Mouse (Mus musculus) left cerebral cortex, adult 9 months (tissue): ENCODE results near the gene R3hdm4.
"Not testable (repeated sequence)": the region's sequence is repeated elsewhere in the genome, so short reads cannot be mapped to it uniquely, and the experiment has no call there.

ENCODE experiments used
- DNase-seq, 2 experiments: peaks; one replicate each; pipeline ENCODE4 v3.0.0; 2022; ENCODE audit warnings: low spot score in 2 of 2

The R3hdm4 gene

GRCm38 (mm10) chr10:79906712-79907111 lies 14.3 kb downstream of the R3hdm4 start:
- no peak for DNase-seq

- peak; percentile 79 to 92 for DNase-seq
Observed at GRCm38 (mm10) chr10:79900951-79901410, 20.0 kb downstream of the R3hdm4 start.

- DNase-seq = no peak
Observed at GRCm38 (mm10) chr10:79897316-79898245, 23.4 kb downstream of the R3hdm4 start.

- no peak for DNase-seq
Observed at GRCm38 (mm10) chr10:79896814-79897213, 24.2 kb downstream of the R3hdm4 start.

GRCm38 (mm10) chr10:79896306-79896705 lies 24.7 kb downstream of the R3hdm4 start:
- no peak for DNase-seq

GRCm38 (mm10) chr10:79892451-79893118 lies 28.4 kb downstream of the R3hdm4 start:
- peak in 1 of 2 experiments; percentile 74 for DNase-seq

GRCm38 (mm10) chr10:79890670-79891069 lies 30.3 kb downstream of the R3hdm4 start, which contains the start of gene Cfd:
Gene Cfd, plus strand, starts transcription at chr10:79890853.
- no peak for DNase-seq

GRCm38 (mm10) chr10:79889386-79889785 lies 31.6 kb downstream of the R3hdm4 start:
- DNase-seq = no peak

GRCm38 (mm10) chr10:79886611-79887010 lies 34.4 kb downstream of the R3hdm4 start:
- no peak for DNase-seq

- DNase-seq = no peak
Observed at GRCm38 (mm10) chr10:79886054-79886453, 35.0 kb downstream of the R3hdm4 start, which contains the start of gene Elane. Gene Elane, plus strand, starts transcription at chr10:79886247.

- DNase-seq = not testable (repeated sequence)
Observed at GRCm38 (mm10) chr10:79884938-79885337, 36.1 kb downstream of the R3hdm4 start.

GRCm38 (mm10) chr10:79884446-79884845 lies 36.6 kb downstream of the R3hdm4 start:
- no peak for DNase-seq

- peak in 1 of 2 experiments; percentile 86 for DNase-seq
Observed at GRCm38 (mm10) chr10:79883297-79884084, 37.5 kb downstream of the R3hdm4 start.

GRCm38 (mm10) chr10:79881981-79882380 lies 39.0 kb downstream of the R3hdm4 start:
- no peak for DNase-seq

- DNase-seq = no peak
Observed at GRCm38 (mm10) chr10:79880721-79881120, 40.3 kb downstream of the R3hdm4 start.

GRCm38 (mm10) chr10:79879527-79879926 lies 41.5 kb downstream of the R3hdm4 start:
- DNase-seq = no peak

- no peak for DNase-seq
Observed at GRCm38 (mm10) chr10:79877757-79878156, 43.3 kb downstream of the R3hdm4 start.

GRCm38 (mm10) chr10:79877174-79877573 lies 43.8 kb downstream of the R3hdm4 start:
- DNase-seq = no peak

GRCm38 (mm10) chr10:79874290-79874862 lies 46.6 kb downstream of the R3hdm4 start, which contains the start of the genes Prtn3 and Plppr3:
Gene Prtn3, plus strand, starts transcription at chr10:79874476.
Gene Plppr3, minus strand, starts transcription at chr10:79874634.
- DNase-seq = no peak

GRCm38 (mm10) chr10:79873715-79874289 lies 47.2 kb downstream of the R3hdm4 start:
- DNase-seq = no peak

- no peak for DNase-seq
Observed at GRCm38 (mm10) chr10:79873313-79873712, 47.7 kb downstream of the R3hdm4 start.
